Mouse (Mus musculus): Measurements from ENCODE around the gene C1ql4.
"Not testable (repeated sequence)": the region's sequence is repeated elsewhere in the genome, so short reads cannot be mapped to it uniquely, and the experiment has no call there.

The C1ql4 gene

DNA sequence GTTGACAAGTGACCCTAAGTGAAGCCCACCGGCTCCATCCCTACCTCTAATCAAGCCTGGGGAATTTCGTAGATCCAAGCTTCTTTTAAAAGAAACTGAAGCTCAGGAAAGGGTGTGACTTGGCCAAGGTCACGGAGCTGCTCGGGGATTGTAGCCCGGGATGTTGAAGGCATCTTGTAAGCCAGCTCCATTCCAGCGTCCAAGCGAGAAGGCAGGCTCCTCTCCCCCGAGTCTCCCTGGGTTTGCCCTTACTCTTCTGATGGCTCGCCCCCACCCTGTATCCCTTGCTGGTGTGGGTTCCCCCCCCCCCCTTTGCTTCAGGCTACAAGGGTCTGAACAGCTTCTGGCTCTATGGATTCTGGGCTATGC is 10.9 kb upstream of the C1ql4 start:
- no peak for DNase-seq (ENCODE audit: low spot score)

DNA sequence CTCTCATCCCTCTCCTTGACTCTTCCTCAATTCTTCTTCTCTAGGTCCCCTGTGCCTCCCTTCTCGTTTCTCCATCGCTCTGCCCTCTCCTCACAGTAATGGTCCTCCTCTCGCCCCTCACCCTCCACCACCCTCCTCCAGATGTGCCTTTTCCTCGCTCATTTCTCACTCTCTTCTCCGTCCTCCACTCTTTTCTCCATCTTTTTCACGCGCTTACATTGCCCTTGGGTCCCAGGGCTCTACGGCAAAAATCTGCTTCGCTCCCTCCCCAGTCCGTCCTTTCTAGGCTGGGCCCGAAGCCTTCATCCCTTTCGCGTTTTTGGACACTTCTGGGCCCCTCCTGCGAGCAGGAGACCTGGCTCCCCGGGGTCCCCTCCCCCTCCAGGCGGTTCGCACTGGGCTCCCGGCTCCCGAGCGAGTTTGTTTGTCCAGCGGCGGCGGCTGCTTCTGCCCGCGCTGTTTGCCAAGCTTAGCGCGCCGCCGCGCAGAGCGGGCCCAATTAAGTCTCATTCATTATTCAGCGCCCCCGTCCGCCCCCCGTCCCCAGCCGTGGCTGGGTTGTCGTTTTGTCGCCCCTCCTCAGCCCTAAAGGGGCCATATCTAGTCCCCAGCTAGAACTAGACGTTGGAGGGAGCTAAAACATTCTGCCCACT is 10.3 kb upstream of the C1ql4 start:
- peak; percentile 37 for DNase-seq (ENCODE audit: low spot score)

- no peak for DNase-seq (ENCODE audit: low spot score)
These were observed 9.3 kb upstream of the C1ql4 start for GRCm38 (mm10) chr15:99096831-99097500.

DNA sequence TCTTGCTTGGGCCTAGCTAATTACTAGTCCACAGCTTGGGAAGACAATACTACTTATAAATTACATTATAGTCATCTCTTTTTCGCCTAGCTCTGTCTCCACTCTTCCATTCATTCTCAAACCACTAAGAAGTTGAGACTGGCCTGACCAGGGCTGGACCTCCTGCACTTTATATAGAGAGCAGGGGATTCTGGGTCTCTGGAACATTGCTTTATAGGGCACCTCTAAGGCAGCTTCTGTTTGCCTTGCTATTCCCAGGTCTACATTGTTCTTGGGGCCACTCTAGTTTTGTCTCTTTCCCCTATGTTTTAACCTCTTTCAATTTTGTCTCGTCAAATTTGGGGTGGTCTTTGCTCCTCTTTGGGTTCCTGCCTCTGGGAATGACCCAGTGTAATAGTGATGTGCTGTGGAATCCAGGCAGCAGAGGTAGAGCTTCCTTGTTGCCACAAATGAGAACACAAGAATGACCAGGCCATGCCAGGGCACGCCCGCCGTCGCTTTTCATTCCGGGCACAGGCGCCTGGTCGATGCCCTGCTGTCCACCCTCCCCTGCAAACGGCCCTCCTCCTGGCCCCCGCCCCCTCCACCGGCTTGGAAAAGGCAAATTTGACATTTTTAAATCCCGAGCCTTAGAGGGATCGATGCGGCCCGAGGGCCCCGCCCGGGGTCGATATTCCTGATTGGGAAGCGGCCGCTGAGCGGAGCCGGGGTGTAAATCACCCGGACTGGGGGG is 8.6 kb upstream of the C1ql4 start:
- DNase-seq (ENCODE audit: low spot score) = no peak

DNA sequence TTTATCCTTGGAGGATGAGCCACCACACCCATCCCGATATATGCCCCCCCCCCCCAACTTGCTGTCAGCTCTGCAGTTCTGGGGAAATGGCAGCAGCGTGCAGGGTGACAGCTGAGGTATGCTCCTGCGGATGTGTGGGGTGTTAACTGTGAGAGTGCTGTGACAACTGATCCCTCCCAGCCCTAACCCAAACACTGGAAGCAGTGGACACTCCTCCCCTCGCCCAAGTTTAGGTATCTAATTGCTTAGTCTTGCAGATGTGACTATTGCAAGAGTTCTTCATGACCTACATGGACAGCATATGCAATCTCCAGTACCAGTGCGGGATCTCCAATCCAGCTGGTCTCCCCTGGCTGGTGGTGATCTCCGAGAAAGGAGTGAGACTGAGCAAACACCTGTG is 7.7 kb upstream of the C1ql4 start:
- DNase-seq (ENCODE audit: low spot score) = no peak

DNA sequence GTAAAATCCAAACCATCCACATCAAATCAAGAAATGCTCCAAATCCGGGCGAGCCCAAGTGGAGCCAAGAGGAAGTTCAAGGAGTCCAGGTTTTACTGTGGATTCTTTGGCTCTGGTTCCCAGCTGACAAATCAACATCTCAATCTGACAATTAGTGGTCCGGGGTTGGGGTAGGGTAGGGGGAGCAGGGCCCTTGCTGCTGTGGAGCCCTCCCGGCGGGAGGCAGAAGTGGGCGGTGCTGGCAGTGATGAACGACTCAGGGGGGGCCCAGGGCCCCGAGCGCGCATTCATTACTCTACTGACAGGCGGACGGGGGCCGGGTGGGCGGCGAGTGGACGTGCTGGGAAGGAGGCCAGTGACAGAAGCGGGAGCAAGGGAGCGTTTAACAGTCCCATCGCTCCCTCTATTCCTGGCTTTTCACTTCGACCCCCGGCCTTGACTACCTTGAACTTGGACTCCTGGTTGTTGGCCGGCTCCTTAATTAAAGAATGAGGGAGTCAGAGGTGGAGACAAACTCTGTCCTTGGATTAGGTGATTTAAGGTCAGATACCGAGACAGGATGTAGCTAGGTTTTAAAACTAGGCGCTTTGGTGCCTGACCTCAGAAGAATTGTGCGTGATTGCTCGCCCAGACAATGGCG is 7.1 kb upstream of the C1ql4 start:
- no peak for DNase-seq (ENCODE audit: low spot score)

- peak; percentile 64 for DNase-seq (ENCODE audit: low spot score)
These were observed 6.0 kb upstream of the C1ql4 start for GRCm38 (mm10) chr15:99093291-99094258.

GRCm38 (mm10) chr15:99092870-99093269 is 5.3 kb upstream of the C1ql4 start, which contains the start of gene Dnajc22:
Gene Dnajc22 (plus strand): TSS chr15:99093170.
- no peak for DNase-seq (ENCODE audit: low spot score)

DNA sequence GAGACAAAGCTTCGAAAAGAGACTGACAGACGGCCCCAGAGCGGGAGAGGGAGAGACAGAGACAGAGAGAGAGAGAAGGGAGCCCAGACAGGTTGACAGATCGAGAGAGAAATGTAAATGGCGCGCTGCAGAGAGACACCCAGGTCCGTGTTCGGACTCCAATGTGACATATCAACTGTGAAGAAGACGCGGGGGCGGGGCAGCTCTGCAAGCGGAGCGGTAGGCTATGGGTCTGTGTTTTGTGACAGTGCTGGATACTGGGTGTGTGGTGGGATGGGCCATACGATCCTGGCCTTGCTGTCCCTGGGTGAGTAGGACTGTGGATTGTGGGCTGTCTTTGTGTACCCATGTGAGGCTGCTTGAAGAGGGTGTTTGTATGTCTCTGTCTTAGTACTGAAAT is 1.5 kb upstream of the C1ql4 start:
- no peak for DNase-seq (ENCODE audit: low spot score)

GRCm38 (mm10) chr15:99088292-99088691 is 675 bp upstream of the C1ql4 start:
- DNase-seq (ENCODE audit: low spot score) = peak; percentile 75

DNA sequence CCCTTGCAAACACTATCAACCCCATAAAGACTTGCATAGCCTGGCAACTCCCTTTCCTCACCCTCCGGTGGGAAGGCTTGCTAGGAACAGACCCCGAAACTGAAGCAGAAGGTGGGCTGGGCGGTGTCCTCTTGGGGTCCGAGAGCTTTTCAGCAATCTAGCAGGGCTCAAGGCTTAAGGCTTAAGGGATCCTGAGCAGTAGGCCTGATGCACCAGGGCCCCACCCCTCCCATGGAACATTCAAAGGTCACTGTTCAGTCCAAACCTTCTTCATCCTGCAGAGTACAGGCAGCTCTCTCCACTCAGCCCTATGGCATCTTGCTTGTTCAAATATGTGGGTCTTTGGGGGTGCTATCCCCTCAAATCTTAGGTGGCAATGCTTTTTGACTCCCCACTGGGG is 1.6 kb downstream of the C1ql4 start:
- no peak for DNase-seq (ENCODE audit: low spot score)

GRCm38 (mm10) chr15:99084618-99085017 is 3.0 kb downstream of the C1ql4 start:
- DNase-seq (ENCODE audit: low spot score) = no peak

GRCm38 (mm10) chr15:99083867-99084557 is 3.6 kb downstream of the C1ql4 start:
- DNase-seq (ENCODE audit: low spot score) = peak; percentile 85

GRCm38 (mm10) chr15:99083258-99083657 is 4.4 kb downstream of the C1ql4 start:
- DNase-seq (ENCODE audit: low spot score) = no peak

DNA sequence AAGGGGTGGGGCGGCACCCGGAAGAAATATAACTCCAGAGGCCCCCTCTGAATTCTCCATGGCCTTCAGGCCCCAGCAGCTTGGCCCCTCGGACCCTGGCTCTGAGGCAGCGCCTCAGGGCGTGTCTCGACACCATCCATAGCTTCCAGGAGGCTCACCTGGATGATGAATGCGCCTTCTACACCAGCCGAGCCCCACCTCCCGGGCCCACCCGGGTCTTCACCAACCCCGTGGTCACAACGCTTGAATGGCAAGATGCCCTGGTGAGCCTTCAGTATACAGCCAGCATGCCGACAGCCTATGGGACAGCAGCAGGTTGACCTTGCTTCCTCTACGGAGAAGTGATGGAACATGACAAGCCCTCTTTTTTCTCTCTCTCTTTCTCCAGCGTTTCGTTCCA is 4.8 kb downstream of the C1ql4 start:
- no peak for DNase-seq (ENCODE audit: low spot score)

GRCm38 (mm10) chr15:99082322-99082721 is 5.3 kb downstream of the C1ql4 start:
- no peak for DNase-seq (ENCODE audit: low spot score)

- no peak for DNase-seq (ENCODE audit: low spot score)
These were observed 7.8 kb downstream of the C1ql4 start for GRCm38 (mm10) chr15:99079804-99080203.

DNA sequence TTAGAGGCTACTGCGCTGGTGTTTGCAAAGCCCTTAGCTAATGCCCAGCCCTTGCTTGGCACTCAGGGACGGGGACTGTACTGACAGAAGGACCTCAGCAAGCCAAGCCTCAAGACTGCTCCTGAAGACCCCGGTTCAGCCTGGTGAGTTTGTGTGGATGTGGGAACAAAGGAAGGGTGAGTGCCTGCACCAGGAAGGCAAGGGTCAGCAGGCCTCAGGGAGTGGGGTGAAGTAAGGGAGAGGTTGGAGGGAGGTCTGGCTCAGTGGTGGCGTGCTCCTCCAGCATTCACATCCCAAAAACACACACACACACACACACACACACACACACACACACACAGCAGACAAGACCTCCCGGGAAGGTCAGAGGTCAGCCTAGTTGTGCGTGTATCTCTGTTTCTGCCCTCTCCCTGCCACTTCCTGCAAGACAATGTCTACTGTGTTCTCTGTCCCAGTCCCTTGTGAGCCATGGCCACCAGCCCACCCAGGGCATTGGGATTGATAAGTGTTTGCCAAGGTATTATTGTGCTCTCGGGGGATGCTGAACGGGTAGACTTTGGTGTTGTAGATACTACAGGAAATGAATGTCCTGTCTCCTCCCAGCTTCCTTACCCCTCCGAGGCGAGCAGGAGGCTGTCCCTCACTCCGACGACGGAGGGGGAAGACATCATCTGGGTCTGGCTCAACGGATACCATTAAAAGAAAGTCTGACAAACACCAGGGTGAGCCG is 9.3 kb downstream of the C1ql4 start:
- no peak for DNase-seq (ENCODE audit: low spot score)

- DNase-seq (ENCODE audit: low spot score) = not testable (repeated sequence)
These were observed 11.6 kb downstream of the C1ql4 start for GRCm38 (mm10) chr15:99076011-99076410.
